Mouse (Mus musculus): ENCODE data around the gene Cntnap5c. TPM values are rescaled to one million over a fixed set of nuclear protein-coding genes. Genes with fewer than 3 reads are reported as not detected.

Gene Cntnap5c
- polyA plus RNA-seq, 1 experiment from 2014 or later: not detected

DNA sequence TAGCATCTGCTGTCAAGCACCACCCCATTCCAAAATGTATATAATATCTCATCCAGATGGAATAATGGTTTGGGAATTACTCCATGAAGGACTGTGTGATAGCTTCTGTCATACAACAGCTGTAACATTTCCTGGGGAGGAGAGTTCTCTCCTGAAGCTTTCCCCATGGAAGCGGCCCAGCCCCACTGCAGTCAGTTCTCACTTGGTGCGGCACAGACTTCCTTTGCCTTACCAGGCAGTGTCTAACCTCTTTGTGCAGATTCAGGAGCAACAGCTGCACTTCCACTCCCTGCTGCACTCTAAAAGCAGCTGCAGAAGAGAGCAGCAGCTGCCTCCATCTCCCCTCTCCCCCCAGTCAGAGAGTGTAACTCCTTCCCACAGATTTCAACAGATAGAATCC lies 271.8 kb downstream of the Cntnap5c start:
- WGBS: 50% methylated on average over 2 of the region's 2 CpGs
- Histone ChIP-seq H3K9ac (ENCODE audit: low read length) (no peak overlapping the region), H3K4me1 (replicated peaks; ENCODE audit: control insufficient read depth, insufficient read depth) (no peaks in the 10 kb centered on the region), H3K4me3 (ENCODE audit: low read depth, low read length) (no peak overlapping the region), H3K27me3 (ENCODE audit: control insufficient read depth, insufficient read depth, low read length) (no peaks in the 10 kb centered on the region), H3K27ac (replicated peaks) (no peak overlapping the region), H3K36me3 (ENCODE audit: control insufficient read depth, insufficient read depth, low read length) (no peaks in the 10 kb centered on the region), H3K9me3 (ENCODE audit: control insufficient read depth, low read length) (no peaks in the 10 kb centered on the region), H3K4me2 (replicated peaks; ENCODE audit: low read depth) (no peak overlapping the region)
- no peak for TF ChIP-seq EP300 (optimal IDR thresholded peaks at IDR 0.05)
- no peak for TF ChIP-seq CTCF (IDR thresholded peaks at IDR 0.05; ENCODE audit: low read depth)
- no peak for DNase-seq (ENCODE audit: low spot score)
- no peak; the same call in 1 of the 2 replicates for ATAC-seq (ENCODE audit: low FRiP score, low TSS enrichment)

DNA sequence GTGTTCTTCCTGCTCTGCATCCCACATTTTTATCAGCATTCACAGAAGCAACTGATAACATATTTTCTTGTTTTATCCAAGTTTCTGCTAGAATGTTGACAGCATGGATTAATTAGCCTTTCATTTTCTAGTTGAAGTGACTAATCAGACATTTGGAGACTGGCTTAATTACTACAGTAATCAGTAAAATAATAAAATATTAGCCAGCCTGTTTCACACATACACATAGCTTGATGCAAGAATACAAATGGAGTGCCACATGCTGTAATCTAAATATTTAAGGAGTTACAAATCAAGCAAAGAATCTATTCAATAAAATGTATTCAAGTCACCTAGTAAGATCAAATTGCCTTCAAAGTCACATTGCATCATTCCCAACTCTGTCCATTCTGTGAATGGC lies 275.8 kb downstream of the Cntnap5c start:
- H3K27me3 ChIP-seq (ENCODE audit: control insufficient read depth, insufficient read depth, low read length): no peaks in the 10 kb centered on the region
- H3K36me3 ChIP-seq (ENCODE audit: control insufficient read depth, insufficient read depth, low read length): no peaks in the 10 kb centered on the region
- H3K27ac ChIP-seq (replicated peaks): no peak overlapping the region
- DNase-seq (ENCODE audit: low spot score) (no peak), ATAC-seq (ENCODE audit: low FRiP score, low TSS enrichment) (no peak)
- H3K9ac ChIP-seq (ENCODE audit: low read length): no peak overlapping the region
- TF ChIP-seq EP300 (optimal IDR thresholded peaks at IDR 0.05) (no peak), CTCF (IDR thresholded peaks at IDR 0.05; ENCODE audit: low read depth) (no peak)
- H3K4me1 ChIP-seq (replicated peaks; ENCODE audit: control insufficient read depth, insufficient read depth): no peaks in the 10 kb centered on the region
- H3K4me3 ChIP-seq (ENCODE audit: low read depth, low read length): no peak overlapping the region
- no peaks in the 10 kb centered on the region for H3K9me3 ChIP-seq (ENCODE audit: control insufficient read depth, low read length)
- no peak overlapping the region for H3K4me2 ChIP-seq (replicated peaks; ENCODE audit: low read depth)

DNA sequence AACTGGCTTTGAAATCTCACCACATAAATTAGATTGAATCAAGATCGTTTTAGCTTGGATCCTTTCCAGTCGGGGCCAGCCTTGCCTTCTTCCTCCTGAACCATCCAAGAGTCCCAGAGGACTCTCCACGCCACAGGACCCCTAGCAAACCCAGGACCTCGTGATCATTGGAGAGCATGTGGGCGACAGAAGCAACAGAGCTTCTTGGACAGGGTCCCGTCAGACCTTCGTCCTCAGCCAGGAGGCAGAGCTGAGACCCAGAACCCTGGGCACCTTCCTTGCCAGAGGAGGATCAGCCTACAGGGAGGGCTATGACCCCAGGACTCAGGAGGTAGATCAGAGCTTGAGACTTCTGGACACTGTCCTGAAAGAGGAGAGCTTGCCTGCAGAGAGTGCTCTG lies 300.5 kb downstream of the Cntnap5c start:
- H3K4me3 ChIP-seq (ENCODE audit: low read depth, low read length): no peak overlapping the region
- no peak overlapping the region for H3K4me2 ChIP-seq (replicated peaks; ENCODE audit: low read depth)
- H3K4me1 ChIP-seq (replicated peaks; ENCODE audit: control insufficient read depth, insufficient read depth): no peaks in the 10 kb centered on the region
- no peaks in the 10 kb centered on the region for H3K36me3 ChIP-seq (ENCODE audit: control insufficient read depth, insufficient read depth, low read length)
- no peak for ATAC-seq (ENCODE audit: low FRiP score, low TSS enrichment)
- no peaks in the 10 kb centered on the region for H3K27me3 ChIP-seq (ENCODE audit: control insufficient read depth, insufficient read depth, low read length)
- no peaks in the 10 kb centered on the region for H3K9me3 ChIP-seq (ENCODE audit: control insufficient read depth, low read length)
- no peak for DNase-seq (ENCODE audit: low spot score)
- H3K9ac ChIP-seq (ENCODE audit: low read length): no peak overlapping the region
- no peak overlapping the region for H3K27ac ChIP-seq (replicated peaks)
- 84% methylated on average over 7 of the region's 7 CpGs for WGBS
- no peak for TF ChIP-seq EP300 (optimal IDR thresholded peaks at IDR 0.05)

DNA sequence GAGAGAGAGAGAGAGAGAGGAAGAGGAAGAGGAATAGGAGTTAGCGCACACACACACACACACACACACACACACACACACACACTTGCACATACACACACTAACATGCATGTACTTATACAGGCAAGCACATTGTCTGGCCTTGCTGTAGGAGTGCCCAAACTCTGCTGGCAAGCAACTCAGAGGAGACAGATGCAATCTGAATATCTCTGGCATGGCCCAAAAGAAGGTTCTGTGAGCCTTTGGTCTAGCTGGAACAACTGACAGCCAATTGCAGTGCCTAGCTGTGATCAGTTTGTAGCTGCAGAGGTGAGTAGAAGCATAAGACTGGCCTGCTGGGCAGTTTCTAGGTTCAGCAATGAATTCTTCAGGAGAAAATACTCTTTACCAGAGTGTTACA lies 313.3 kb downstream of the Cntnap5c start:
- Histone ChIP-seq H3K27me3 (ENCODE audit: control insufficient read depth, insufficient read depth, low read length) (no peaks in the 10 kb centered on the region), H3K27ac (replicated peaks) (no peak overlapping the region), H3K9ac (ENCODE audit: low read length) (no peak overlapping the region), H3K36me3 (ENCODE audit: control insufficient read depth, insufficient read depth, low read length) (no peaks in the 10 kb centered on the region), H3K4me2 (replicated peaks; ENCODE audit: low read depth) (no peak overlapping the region), H3K4me1 (replicated peaks; ENCODE audit: control insufficient read depth, insufficient read depth) (no peaks in the 10 kb centered on the region), H3K4me3 (ENCODE audit: low read depth, low read length) (no peak overlapping the region), H3K9me3 (ENCODE audit: control insufficient read depth, low read length) (no peaks in the 10 kb centered on the region)
- ATAC-seq (ENCODE audit: low FRiP score, low TSS enrichment) (no peak), DNase-seq (ENCODE audit: low spot score) (no peak)
- TF ChIP-seq CTCF (IDR thresholded peaks at IDR 0.05; ENCODE audit: low read depth) (no peak), EP300 (optimal IDR thresholded peaks at IDR 0.05) (no peak)
- WGBS: 100% methylated on average over 1 of the region's 1 CpGs

DNA sequence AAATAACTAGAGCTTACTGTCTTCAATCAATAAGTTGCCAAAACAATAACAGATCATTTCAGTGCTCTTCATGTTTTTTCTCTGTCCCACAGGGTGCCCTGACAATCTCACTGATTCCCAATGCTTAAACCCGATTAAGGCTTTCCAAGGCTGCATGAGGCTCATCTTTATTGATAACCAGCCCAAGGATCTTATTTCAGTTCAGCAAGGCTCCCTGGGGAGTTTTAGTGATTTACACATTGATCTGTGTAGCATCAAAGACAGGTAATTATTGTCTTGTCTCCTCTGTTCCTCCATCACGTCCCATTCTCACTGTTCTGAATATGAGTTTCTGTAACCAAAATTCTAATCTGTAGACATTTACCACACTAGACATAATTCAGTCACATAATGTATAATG lies 335.1 kb downstream of the Cntnap5c start:
- H3K9me3 ChIP-seq (ENCODE audit: control insufficient read depth, low read length): no peaks in the 10 kb centered on the region
- TF ChIP-seq EP300 (optimal IDR thresholded peaks at IDR 0.05): no peak
- TF ChIP-seq CTCF (IDR thresholded peaks at IDR 0.05; ENCODE audit: low read depth): no peak
- no peaks in the 10 kb centered on the region for H3K27me3 ChIP-seq (ENCODE audit: control insufficient read depth, insufficient read depth, low read length)
- ATAC-seq (ENCODE audit: low FRiP score, low TSS enrichment) (no peak), DNase-seq (ENCODE audit: low spot score) (no peak)
- no peak overlapping the region for H3K4me3 ChIP-seq (ENCODE audit: low read depth, low read length)
- H3K27ac ChIP-seq (replicated peaks): no peak overlapping the region
- no peaks in the 10 kb centered on the region for H3K4me1 ChIP-seq (replicated peaks; ENCODE audit: control insufficient read depth, insufficient read depth)
- no peak overlapping the region for H3K9ac ChIP-seq (ENCODE audit: low read length)
- H3K36me3 ChIP-seq (ENCODE audit: control insufficient read depth, insufficient read depth, low read length): no peaks in the 10 kb centered on the region
- no peak overlapping the region for H3K4me2 ChIP-seq (replicated peaks; ENCODE audit: low read depth)
- WGBS: 76% methylated on average over 2 of the region's 2 CpGs

DNA sequence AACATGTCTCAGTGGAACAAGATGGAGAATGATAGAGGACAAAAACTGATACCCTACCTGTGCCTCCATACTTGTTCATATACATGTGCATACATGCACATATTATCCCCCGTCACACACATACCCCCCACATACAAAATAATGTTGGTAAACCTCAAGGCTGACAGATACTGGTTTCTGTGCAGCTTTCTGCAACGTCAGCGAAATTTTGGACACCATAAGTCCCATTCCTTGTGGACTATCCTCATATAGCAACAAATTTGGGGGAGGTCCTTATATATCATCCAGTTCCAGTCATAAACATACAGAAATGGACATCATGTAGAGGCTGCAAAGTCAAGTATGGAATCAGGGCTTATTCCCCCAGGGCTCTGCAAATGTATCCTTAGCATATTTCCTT lies 338.5 kb downstream of the Cntnap5c start:
- Histone ChIP-seq H3K9me3 (ENCODE audit: control insufficient read depth, low read length) (no peaks in the 10 kb centered on the region), H3K4me3 (ENCODE audit: low read depth, low read length) (no peak overlapping the region), H3K4me1 (replicated peaks; ENCODE audit: control insufficient read depth, insufficient read depth) (no peaks in the 10 kb centered on the region), H3K36me3 (ENCODE audit: control insufficient read depth, insufficient read depth, low read length) (no peaks in the 10 kb centered on the region), H3K27me3 (ENCODE audit: control insufficient read depth, insufficient read depth, low read length) (no peaks in the 10 kb centered on the region), H3K4me2 (replicated peaks; ENCODE audit: low read depth) (no peak overlapping the region), H3K9ac (ENCODE audit: low read length) (no peak overlapping the region), H3K27ac (replicated peaks) (no peak overlapping the region)
- 84% methylated on average over 3 of the region's 3 CpGs for WGBS
- no peak for ATAC-seq (ENCODE audit: low FRiP score, low TSS enrichment)
- TF ChIP-seq CTCF (IDR thresholded peaks at IDR 0.05; ENCODE audit: low read depth) (no peak), EP300 (optimal IDR thresholded peaks at IDR 0.05) (no peak)
- no peak for DNase-seq (ENCODE audit: low spot score)
